Mouse (Mus musculus) bone marrow, adult 2 months (tissue): ENCODE results near the gene Efcab12.

Source experiments
- CTCF ChIP-seq: fragments of 200-500 bp; IDR thresholded peaks from 2 replicates; pipeline ENCODE4 v1.5.1; 2011; ENCODE audit warnings: low read length, control low read depth; ENCODE audit not compliant: control insufficient read depth, insufficient read depth
- POLR2A ChIP-seq: fragments of 200-500 bp; IDR thresholded peaks from 2 replicates; pipeline ENCODE4 v1.6.1; 2011; ENCODE audit warnings: low read depth, mild to moderate bottlenecking, control low read depth, low read length, borderline replicate concordance; ENCODE audit not compliant: control insufficient read depth

DNA sequence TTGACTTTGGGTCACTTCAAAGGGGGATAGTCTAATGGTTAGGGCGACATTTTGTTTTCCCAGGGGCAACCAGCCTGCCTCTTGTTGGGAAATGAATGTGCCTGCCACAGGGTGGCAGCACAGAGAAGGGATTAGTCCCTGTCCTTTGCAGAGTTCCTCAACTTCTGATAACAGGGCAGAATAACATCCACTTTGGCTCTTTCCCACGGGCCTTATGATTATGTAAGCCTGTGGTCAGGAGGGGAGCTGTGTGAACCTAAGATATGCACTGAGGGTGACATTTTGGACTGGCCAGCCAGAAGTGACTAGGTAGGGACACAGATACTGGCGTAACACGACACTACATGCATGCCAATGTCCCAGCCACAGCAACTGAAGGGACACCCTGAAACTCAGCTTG lies 24.1 kb downstream of the Efcab12 start:
- peak; percentile 73 for TF ChIP-seq CTCF
- no peak for TF ChIP-seq POLR2A
